Mouse (Mus musculus) liver, embryonic 14.5 days (tissue): ENCODE results near the gene Nudt17.

Source experiments
- CTCF ChIP-seq: IDR thresholded peaks from 2 replicates; pipeline ENCODE4 v1.5.1; 2016; ENCODE audit warnings: antibody characterized with exemption, low read depth, control low read depth
- EP300 ChIP-seq: IDR thresholded peaks from 2 replicates; pipeline ENCODE4 v1.6.1; 2016; ENCODE audit warnings: antibody characterized with exemption, low read depth

DNA sequence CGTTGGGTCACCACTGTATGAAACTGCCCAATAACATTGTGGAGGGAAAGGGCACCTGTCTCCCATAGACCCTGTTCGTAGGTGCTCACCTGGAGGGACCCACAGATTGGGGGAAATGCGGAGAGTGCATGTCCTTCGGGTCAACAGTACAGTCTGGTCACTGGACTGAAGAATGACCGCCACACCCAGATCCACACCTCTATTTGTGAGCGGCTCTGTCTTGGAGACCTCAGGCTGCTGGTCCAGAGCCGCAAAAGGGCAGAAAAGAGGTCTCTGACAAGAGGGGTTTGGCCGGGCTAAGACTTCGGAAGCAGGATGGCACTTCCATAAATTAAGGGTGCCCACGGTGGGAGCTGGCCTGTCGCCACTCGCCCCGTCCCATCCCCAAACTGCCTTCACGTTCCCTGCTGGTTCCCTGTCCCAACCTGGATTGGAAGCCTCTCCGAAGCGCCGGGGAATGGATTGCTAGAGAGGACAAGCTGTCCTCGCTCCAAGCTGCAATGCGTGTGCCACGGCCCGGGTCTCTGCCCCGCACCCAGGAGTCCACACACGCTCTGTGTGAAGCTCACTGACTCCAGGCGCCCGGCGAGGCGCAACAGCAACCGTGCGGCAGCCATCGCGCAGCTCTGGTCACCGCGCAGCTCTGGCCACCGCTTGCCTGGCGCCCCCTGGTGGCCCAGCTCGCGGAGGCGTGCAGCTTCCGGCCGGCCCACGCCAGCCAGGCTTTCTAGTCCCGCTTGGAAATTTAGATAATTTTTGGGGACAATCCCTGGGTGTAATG lies at the start of gene Nudt17:
- TF ChIP-seq CTCF (peak; percentile 89), EP300 (no peak)
